Mouse (Mus musculus): ENCODE measurements around the gene Spink4. TPM values are rescaled to one million over a fixed set of nuclear protein-coding genes. Genes with fewer than 3 reads are reported as not detected.
"Not testable (repeated sequence)": the region's sequence is repeated elsewhere in the genome, so short reads cannot be mapped to it uniquely, and the experiment has no call there.

The Spink4 gene
- polyA plus RNA-seq, 1 experiment from 2014 or later, result 12.1 TPM

DNA sequence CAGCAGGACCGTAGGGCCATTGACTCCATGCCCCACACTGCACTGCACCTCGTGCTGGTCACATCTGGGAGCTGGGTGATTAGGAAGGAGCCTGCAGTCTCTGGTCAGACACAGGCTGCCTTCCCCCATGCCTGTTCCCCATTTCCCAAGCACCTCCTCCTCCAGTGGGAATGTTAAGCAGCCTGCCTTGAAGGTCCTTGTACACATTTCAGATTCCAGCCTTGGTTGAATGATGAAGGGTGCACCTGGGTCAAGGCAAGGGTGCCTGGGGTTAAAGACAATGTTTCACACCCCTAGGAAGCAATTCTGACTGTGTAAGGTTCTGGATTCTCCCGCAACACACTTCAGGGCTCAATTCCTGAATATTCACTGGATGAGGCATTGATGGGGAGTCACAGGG lies 1.4 kb downstream of the Spink4 start:
- no peak for ATAC-seq (ENCODE audit: insufficient number of reproducible peaks, insufficient read depth, low FRiP score, low read depth)
- 54% methylated on average over 3 of the region's 3 CpGs for WGBS
- Histone ChIP-seq H3K4me1 (ENCODE audit: control insufficient read depth in 2 of 2, insufficient read depth in 2 of 2, low read length in 2 of 2) (peaks cover 12 to 13% of the 10 kb centered on the region in 2 experiments), H3K36me3 (ENCODE audit: control insufficient read depth, insufficient read depth, low read length) (no peaks in the 10 kb centered on the region), H3K4me2 (ENCODE audit: low read length) (no peak overlapping the region), H3K9me3 (ENCODE audit: control insufficient read depth, low read length) (no peaks in the 10 kb centered on the region), H3K9ac (ENCODE audit: low read length) (no peak overlapping the region), H3K27me3 (ENCODE audit: control insufficient read depth, insufficient read depth, low read length) (no peaks in the 10 kb centered on the region), H3K4me3 (ENCODE audit: control insufficient read depth in 1 of 2, insufficient read depth in 1 of 2, low read depth in 1 of 2, low read length in 2 of 2) (no peak overlapping the region), H3K27ac (replicated peaks in 1 of 2; ENCODE audit: control insufficient read depth in 1 of 2, insufficient read depth in 1 of 2, low read depth in 2 of 2, low read length in 2 of 2) (no peak overlapping the region)

- Histone ChIP-seq H3K4me2 (ENCODE audit: low read length) (no peak overlapping the region), H3K27me3 (ENCODE audit: control insufficient read depth, insufficient read depth, low read length) (no peaks in the 10 kb centered on the region), H3K9ac (ENCODE audit: low read length) (no peak overlapping the region), H3K36me3 (ENCODE audit: control insufficient read depth, insufficient read depth, low read length) (no peaks in the 10 kb centered on the region), H3K9me3 (ENCODE audit: control insufficient read depth, low read length) (no peaks in the 10 kb centered on the region), H3K4me3 (ENCODE audit: control insufficient read depth in 1 of 2, insufficient read depth in 1 of 2, low read depth in 1 of 2, low read length in 2 of 2) (no peak overlapping the region), H3K4me1 (ENCODE audit: control insufficient read depth in 2 of 2, insufficient read depth in 2 of 2, low read length in 2 of 2) (peaks cover 12 to 13% of the 10 kb centered on the region in 2 experiments), H3K27ac (replicated peaks in 1 of 2; ENCODE audit: control insufficient read depth in 1 of 2, insufficient read depth in 1 of 2, low read depth in 2 of 2, low read length in 2 of 2) (no peak overlapping the region)
- no peak for ATAC-seq (ENCODE audit: insufficient number of reproducible peaks, insufficient read depth, low FRiP score, low read depth)
- WGBS, result 59% methylated on average over 6 of the region's 6 CpGs
Measured at GRCm38 (mm10) chr4:40923087-40923651, 3.3 kb downstream of the Spink4 start.

GRCm38 (mm10) chr4:40925568-40925967 lies 5.7 kb downstream of the Spink4 start:
- Histone ChIP-seq H3K27ac (replicated peaks in 1 of 2; ENCODE audit: control insufficient read depth in 1 of 2, insufficient read depth in 1 of 2, low read depth in 2 of 2, low read length in 2 of 2) (no peak overlapping the region), H3K4me1 (ENCODE audit: control insufficient read depth in 2 of 2, insufficient read depth in 2 of 2, low read length in 2 of 2) (peaks cover 0 to 2% of the 10 kb centered on the region in 2 experiments; a peak in 1 of 4 replicates), H3K27me3 (ENCODE audit: control insufficient read depth, insufficient read depth, low read length) (no peaks in the 10 kb centered on the region), H3K4me2 (ENCODE audit: low read length) (no peak overlapping the region), H3K9me3 (ENCODE audit: control insufficient read depth, low read length) (no peaks in the 10 kb centered on the region), H3K36me3 (ENCODE audit: control insufficient read depth, insufficient read depth, low read length) (no peaks in the 10 kb centered on the region), H3K9ac (ENCODE audit: low read length) (no peak overlapping the region), H3K4me3 (ENCODE audit: control insufficient read depth in 1 of 2, insufficient read depth in 1 of 2, low read depth in 1 of 2, low read length in 2 of 2) (no peak overlapping the region)
- no peak for ATAC-seq (ENCODE audit: insufficient number of reproducible peaks, insufficient read depth, low FRiP score, low read depth)
- WGBS, result 59% methylated on average over 3 of the region's 3 CpGs

- WGBS, result 74% methylated on average over 7 of the region's 7 CpGs
- no peak for ATAC-seq (ENCODE audit: insufficient number of reproducible peaks, insufficient read depth, low FRiP score, low read depth)
- Histone ChIP-seq H3K4me1 (ENCODE audit: control insufficient read depth in 2 of 2, insufficient read depth in 2 of 2, low read length in 2 of 2) (no peaks in the 10 kb centered on the region), H3K36me3 (ENCODE audit: control insufficient read depth, insufficient read depth, low read length) (peaks cover 20% of the 10 kb centered on the region), H3K4me3 (ENCODE audit: control insufficient read depth in 1 of 2, insufficient read depth in 1 of 2, low read depth in 1 of 2, low read length in 2 of 2) (no peak overlapping the region), H3K4me2 (ENCODE audit: low read length) (no peak overlapping the region), H3K9ac (ENCODE audit: low read length) (no peak overlapping the region), H3K27ac (replicated peaks in 1 of 2; ENCODE audit: control insufficient read depth in 1 of 2, insufficient read depth in 1 of 2, low read depth in 2 of 2, low read length in 2 of 2) (no peak overlapping the region), H3K27me3 (ENCODE audit: control insufficient read depth, insufficient read depth, low read length) (no peaks in the 10 kb centered on the region), H3K9me3 (ENCODE audit: control insufficient read depth, low read length) (no peaks in the 10 kb centered on the region)
Measured at GRCm38 (mm10) chr4:40929046-40929445, 9.2 kb downstream of the Spink4 start.

DNA sequence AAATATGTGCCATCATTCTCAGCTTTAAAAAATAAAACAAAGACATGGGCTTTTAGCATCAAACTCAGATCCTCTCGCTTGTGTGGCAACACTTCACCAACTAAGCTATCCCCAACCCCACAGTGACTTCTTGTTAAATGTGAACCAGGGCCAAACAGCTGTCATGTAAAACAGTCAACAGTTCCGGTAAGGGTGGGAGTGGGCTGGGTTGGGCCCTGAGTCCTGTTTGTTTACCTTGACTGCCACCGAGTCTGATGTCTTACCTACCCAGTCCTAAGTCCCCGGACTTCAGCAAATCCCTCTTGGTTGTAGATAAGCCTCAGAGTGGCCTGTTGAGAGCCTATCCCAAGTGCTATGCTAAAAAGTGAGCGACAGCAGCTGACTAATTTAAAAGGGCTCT lies 13.8 kb downstream of the Spink4 start:
- WGBS, result 68% methylated on average over 5 of the region's 5 CpGs
- Histone ChIP-seq H3K27ac (replicated peaks in 1 of 2; ENCODE audit: control insufficient read depth in 1 of 2, insufficient read depth in 1 of 2, low read depth in 2 of 2, low read length in 2 of 2) (no peak overlapping the region), H3K27me3 (ENCODE audit: control insufficient read depth, insufficient read depth, low read length) (no peaks in the 10 kb centered on the region), H3K4me2 (ENCODE audit: low read length) (no peak overlapping the region), H3K9ac (ENCODE audit: low read length) (no peak overlapping the region), H3K36me3 (ENCODE audit: control insufficient read depth, insufficient read depth, low read length) (peaks cover 63% of the 10 kb centered on the region), H3K4me3 (ENCODE audit: control insufficient read depth in 1 of 2, insufficient read depth in 1 of 2, low read depth in 1 of 2, low read length in 2 of 2) (no peak overlapping the region), H3K4me1 (ENCODE audit: control insufficient read depth in 2 of 2, insufficient read depth in 2 of 2, low read length in 2 of 2) (no peaks in the 10 kb centered on the region), H3K9me3 (ENCODE audit: control insufficient read depth, low read length) (no peaks in the 10 kb centered on the region)
- ATAC-seq (ENCODE audit: insufficient number of reproducible peaks, insufficient read depth, low FRiP score, low read depth), result no peak

DNA sequence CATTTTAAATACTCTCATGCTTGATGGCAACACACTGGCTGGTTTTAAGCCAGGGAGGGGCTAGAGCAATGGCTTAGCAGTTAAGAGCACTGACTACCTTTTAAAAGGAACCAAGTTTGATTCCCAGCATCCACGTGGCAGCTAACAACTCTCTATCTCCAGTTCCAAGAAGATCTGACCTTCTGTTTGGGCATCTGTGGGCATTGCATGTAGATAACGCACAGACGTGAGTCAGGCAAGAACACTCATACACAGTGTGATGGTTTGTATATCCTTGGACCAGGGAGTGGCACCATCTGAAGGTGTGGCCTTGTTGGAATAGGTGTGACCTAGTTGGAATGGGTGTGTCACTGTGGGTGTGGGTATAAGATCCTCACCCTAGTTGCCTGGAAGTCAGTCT lies 14.5 kb downstream of the Spink4 start:
- H3K36me3 ChIP-seq (ENCODE audit: control insufficient read depth, insufficient read depth, low read length), result peaks cover 70% of the 10 kb centered on the region
- H3K4me1 ChIP-seq (ENCODE audit: control insufficient read depth in 2 of 2, insufficient read depth in 2 of 2, low read length in 2 of 2); H3K4me3 ChIP-seq (ENCODE audit: control insufficient read depth in 1 of 2, insufficient read depth in 1 of 2, low read depth in 1 of 2, low read length in 2 of 2); H3K9me3 ChIP-seq (ENCODE audit: control insufficient read depth, low read length); H3K9ac ChIP-seq (ENCODE audit: low read length); ATAC-seq (ENCODE audit: insufficient number of reproducible peaks, insufficient read depth, low FRiP score, low read depth); H3K4me2 ChIP-seq (ENCODE audit: low read length); H3K27ac ChIP-seq (replicated peaks in 1 of 2; ENCODE audit: control insufficient read depth in 1 of 2, insufficient read depth in 1 of 2, low read depth in 2 of 2, low read length in 2 of 2); H3K27me3 ChIP-seq (ENCODE audit: control insufficient read depth, insufficient read depth, low read length): not testable (repeated sequence)
- 86% methylated on average over 3 of the region's 3 CpGs for WGBS

DNA sequence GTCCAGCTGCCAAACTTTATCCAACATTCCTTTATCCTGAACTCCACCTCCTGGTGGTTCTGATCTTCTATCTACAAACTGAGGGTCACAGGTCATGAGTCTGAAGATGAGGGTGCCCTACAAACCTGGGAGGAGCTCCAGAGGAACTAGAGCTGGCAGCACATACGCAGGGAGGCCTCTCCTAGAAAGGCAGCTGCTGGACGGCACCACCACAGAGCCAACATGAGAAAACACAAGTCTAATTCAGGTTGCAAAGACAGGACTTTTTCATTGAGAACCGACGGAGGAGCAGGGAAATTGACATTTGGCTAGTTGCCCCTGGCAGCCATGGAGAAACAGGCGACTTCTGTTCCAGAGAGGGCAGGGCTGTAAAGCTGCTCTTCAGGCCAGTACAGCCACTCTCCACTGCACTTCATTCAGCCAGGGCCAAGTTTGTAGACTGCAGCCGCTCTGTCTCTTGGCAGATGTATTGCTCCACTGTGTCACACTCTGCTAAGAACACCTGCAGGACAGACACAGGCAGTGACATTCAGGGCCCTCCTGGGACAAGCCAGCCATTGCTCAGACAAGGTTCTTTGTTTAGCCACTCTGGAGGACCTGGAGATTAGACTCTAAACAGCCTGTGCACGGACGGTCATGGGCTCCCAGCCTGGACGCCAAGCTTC lies 16.5 kb downstream of the Spink4 start:
- no peak overlapping the region for H3K27ac ChIP-seq (replicated peaks in 1 of 2; ENCODE audit: control insufficient read depth in 1 of 2, insufficient read depth in 1 of 2, low read depth in 2 of 2, low read length in 2 of 2)
- no peak overlapping the region for H3K4me3 ChIP-seq (ENCODE audit: control insufficient read depth in 1 of 2, insufficient read depth in 1 of 2, low read depth in 1 of 2, low read length in 2 of 2)
- 87% methylated on average over 9 of the region's 9 CpGs for WGBS
- H3K4me1 ChIP-seq (ENCODE audit: control insufficient read depth in 2 of 2, insufficient read depth in 2 of 2, low read length in 2 of 2), result no peaks in the 10 kb centered on the region
- no peak overlapping the region for H3K9ac ChIP-seq (ENCODE audit: low read length)
- no peaks in the 10 kb centered on the region for H3K27me3 ChIP-seq (ENCODE audit: control insufficient read depth, insufficient read depth, low read length)
- no peak overlapping the region for H3K4me2 ChIP-seq (ENCODE audit: low read length)
- no peak for ATAC-seq (ENCODE audit: insufficient number of reproducible peaks, insufficient read depth, low FRiP score, low read depth)
- H3K36me3 ChIP-seq (ENCODE audit: control insufficient read depth, insufficient read depth, low read length), result peaks cover 89% of the 10 kb centered on the region
- peaks cover 8% of the 10 kb centered on the region for H3K9me3 ChIP-seq (ENCODE audit: control insufficient read depth, low read length)

DNA sequence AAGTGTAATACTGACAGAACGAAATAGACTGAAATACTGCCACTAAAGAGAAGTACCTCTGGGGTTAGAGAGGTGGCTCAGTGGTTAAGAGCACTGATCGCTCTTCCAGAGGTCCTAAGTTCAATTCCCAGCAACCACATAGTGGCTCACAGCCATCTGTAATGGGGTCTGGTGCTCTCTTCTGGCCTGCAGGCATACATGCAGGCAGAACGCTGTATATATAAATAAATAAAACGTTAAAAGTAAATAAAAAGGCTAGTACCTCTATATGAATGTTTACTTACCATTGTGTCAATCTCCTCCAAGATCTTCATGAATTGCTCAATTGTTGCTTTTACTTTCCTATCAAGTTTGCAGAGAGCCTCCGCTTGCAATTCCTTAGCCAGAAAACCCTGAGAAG lies 18.9 kb downstream of the Spink4 start:
- Histone ChIP-seq H3K27me3 (ENCODE audit: control insufficient read depth, insufficient read depth, low read length) (no peaks in the 10 kb centered on the region), H3K4me2 (ENCODE audit: low read length) (no peak overlapping the region), H3K4me3 (ENCODE audit: control insufficient read depth in 1 of 2, insufficient read depth in 1 of 2, low read depth in 1 of 2, low read length in 2 of 2) (no peak overlapping the region), H3K9me3 (ENCODE audit: control insufficient read depth, low read length) (peaks cover 8% of the 10 kb centered on the region), H3K4me1 (ENCODE audit: control insufficient read depth in 2 of 2, insufficient read depth in 2 of 2, low read length in 2 of 2) (no peaks in the 10 kb centered on the region), H3K9ac (ENCODE audit: low read length) (no peak overlapping the region), H3K36me3 (ENCODE audit: control insufficient read depth, insufficient read depth, low read length) (peaks cover 96% of the 10 kb centered on the region), H3K27ac (replicated peaks in 1 of 2; ENCODE audit: control insufficient read depth in 1 of 2, insufficient read depth in 1 of 2, low read depth in 2 of 2, low read length in 2 of 2) (no peak overlapping the region)
- no peak for ATAC-seq (ENCODE audit: insufficient number of reproducible peaks, insufficient read depth, low FRiP score, low read depth)
- WGBS, result 93% methylated on average over 5 of the region's 5 CpGs

Data from heart, embryonic 14.5 days (tissue).